Mouse (Mus musculus) left cerebral cortex, adult 6 months (tissue): Measurements from ENCODE around the gene Fbxo47. TPM values are rescaled to one million over a fixed set of nuclear protein-coding genes. Genes with fewer than 3 reads are reported as not detected.

Source experiments
- long read RNA-seq, 2 experiments: library from polyadenylated mRNA; unstranded; transcript quantifications; one replicate each; pipeline ENCODE4 v2.0.0; 2019 to 2020
- polyA plus RNA-seq: library from polyadenylated mRNA; unstranded; fragments of <200 nt; fragmentation: Nextera tagmentation; gene quantifications from 2 replicates; pipeline ENCODE4 v1.2.3, GENCODE M21; 2021

The Fbxo47 gene
- polyA plus RNA-seq: 1.6 and 2.0 TPM in 2 replicates
- long read RNA-seq, experiment 1, partial matches to known transcripts: 0 of 4 reads
- long read RNA-seq, experiment 1, other reads (novel, unspliced or antisense): 2 of 4 reads
- long read RNA-seq, experiment 2, partial matches to known transcripts: 0 of 1 reads
- long read RNA-seq, experiment 2, other reads (novel, unspliced or antisense): 0 of 1 reads

GRCm38 (mm10) chr11:97883918-97884600 is at the start of gene Fbxo47:
Gene Fbxo47, minus strand, starts transcription at chr11:97884154.

GRCm38 (mm10) chr11:97840539-97840954 is 43.4 kb downstream of the Fbxo47 start, which contains the start of gene B230217C12Rik:
Gene B230217C12Rik, plus strand, starts transcription at chr11:97840780.

Other genes with a start within 250 kb of the Fbxo47 start
- 4.9 and 7.0 TPM in 2 replicates for gene Mllt6, start 220.7 kb downstream of the Fbxo47 start, polyA plus RNA-seq
- 79.1 and 82.1 TPM in 2 replicates for gene Cisd3, start 198.3 kb downstream of the Fbxo47 start, polyA plus RNA-seq
- 3.4 and 5.3 TPM in 2 replicates for gene Pcgf2, start 183.7 kb downstream of the Fbxo47 start, polyA plus RNA-seq
- 369 and 399 TPM in 2 replicates for gene Psmb3, start 180.8 kb downstream of the Fbxo47 start, polyA plus RNA-seq
- 2.9 and 3.2 TPM in 2 replicates for gene Pip4k2b, start 139.4 kb downstream of the Fbxo47 start, polyA plus RNA-seq
- 7.0 and 7.1 TPM in 2 replicates for gene Cwc25, start 117.6 kb downstream of the Fbxo47 start, polyA plus RNA-seq
- gene 1700001P01Rik, start 108.2 kb downstream of the Fbxo47 start, polyA plus RNA-seq: 0.40 TPM in 1 of 2 replicates, not detected in the other
- gene Rpl23, start 101.7 kb downstream of the Fbxo47 start, polyA plus RNA-seq: 578 and 861 TPM in 2 replicates
- gene Lasp1, start 85.2 kb downstream of the Fbxo47 start, polyA plus RNA-seq: 49.7 and 74.1 TPM in 2 replicates
- gene B230217C12Rik, start 43.4 kb downstream of the Fbxo47 start, polyA plus RNA-seq: 92.0 and 101 TPM in 2 replicates
- gene Plxdc1, start 102.3 kb upstream of the Fbxo47 start, polyA plus RNA-seq: 22.9 and 30.2 TPM in 2 replicates
- gene Arl5c, start 112.0 kb upstream of the Fbxo47 start, polyA plus RNA-seq: 7.6 and 9.7 TPM in 2 replicates
- gene Cacnb1, start 138.9 kb upstream of the Fbxo47 start, polyA plus RNA-seq: 35.4 and 44.8 TPM in 2 replicates
- 2,408 and 2,474 TPM in 2 replicates for gene Rpl19, start 142.6 kb upstream of the Fbxo47 start, polyA plus RNA-seq
- gene Stac2, start 169.3 kb upstream of the Fbxo47 start, polyA plus RNA-seq: 7.4 and 15.2 TPM in 2 replicates